Mouse (Mus musculus): ENCODE measurements at regions not wholly inside any gene's neighbourhood (a gene's known extent, or its start where the extent isn't known, plus 50 kb on each side); places are given as distances from the start of the nearest gene placed in this dataset.
A peak's percentile ranks its signal among the peaks of the same experiment; 100 is the strongest.

- DNase-seq (ENCODE audit: low read depth) = no peak
These were observed 50.8 kb upstream of the Olfm1 start for GRCm38 (mm10) chr2:28141975-28142374.

- peak; percentile 18 for DNase-seq (ENCODE audit: low read depth)
These were observed 51.2 kb upstream of the Olfm1 start for GRCm38 (mm10) chr2:28141556-28141955.

- no peak for DNase-seq (ENCODE audit: low read depth)
These were observed 53.9 kb upstream of the Fcnb start for GRCm38 (mm10) chr2:28138583-28138982.

GRCm38 (mm10) chr2:28134605-28135004 lies 49.9 kb upstream of the Fcnb start:
- DNase-seq (ENCODE audit: low read depth) = no peak

All from c-Kit-positive CD71-negative TER-119-negative erythroid progenitor cells, embryonic 14.5 days (primary cell).